ENCODE assay signal across 21 mouse cellular contexts in the genomic region with DNA sequence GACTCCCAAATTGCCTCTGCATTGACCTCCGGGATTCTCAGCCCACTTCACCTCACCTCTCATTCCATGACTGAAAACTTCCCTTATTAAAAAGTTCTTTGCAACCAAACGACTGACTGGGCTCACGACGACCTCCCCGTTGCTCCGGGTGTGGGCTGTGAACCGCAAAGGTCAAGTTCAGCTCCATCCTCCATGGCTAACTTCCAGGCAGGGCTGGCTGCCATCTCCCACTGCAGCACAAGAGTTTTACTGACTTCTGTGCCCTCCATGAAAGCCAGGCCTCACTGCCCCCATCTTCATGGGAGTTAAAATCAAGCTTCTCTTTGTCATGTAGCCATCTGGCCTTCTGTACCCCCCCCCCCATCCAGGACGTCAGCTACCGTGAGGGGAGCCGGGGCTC.
DNase-seq lines count a peak whose midpoint lies in the region; ATAC-seq and TF ChIP-seq lines count a peak whose summit lies in the region.
"Had no signal": no experiment of that assay in that cellular context is flagged by ENCODE, and none has a peak within 500 bp of the region (broad histone marks: within the 10 kb centered on the region; RNA-seq: fewer than 3 reads in every experiment).

No protein-coding gene starts in this region.

- H3K4me1 ChIP-seq in kidney, embryonic 16.5 days (ENCODE audit: insufficient read depth, low read length): no peaks in the 10 kb centered on the region
- no peaks in the 10 kb centered on the region for H3K4me1 ChIP-seq in kidney, adult 2 months (ENCODE audit: control insufficient read depth, insufficient read depth, low read length)
- H3K4me1 ChIP-seq: embryonic facial prominence, embryonic 13.5 days; embryonic facial prominence, embryonic 15.5 days had no signal

- H3K4me3 ChIP-seq in kidney, embryonic 16.5 days (ENCODE audit: low read length): no peak overlapping the region
- no peak overlapping the region for H3K4me3 ChIP-seq in kidney, adult 2 months (ENCODE audit: insufficient read depth, low read depth, low read length)
- H3K4me3 ChIP-seq: embryonic facial prominence, embryonic 13.5 days; embryonic facial prominence, embryonic 15.5 days; erythroblast, embryonic 14.5 days had no signal

- no peaks in the 10 kb centered on the region for H3K36me3 ChIP-seq in kidney, embryonic 16.5 days (ENCODE audit: insufficient read depth, low read length)
- H3K36me3 ChIP-seq in kidney, adult 2 months (ENCODE audit: control insufficient read depth, insufficient read depth, low read length): no peaks in the 10 kb centered on the region
- H3K36me3 ChIP-seq: embryonic facial prominence, embryonic 13.5 days; embryonic facial prominence, embryonic 15.5 days had no signal

- H3K9me3 ChIP-seq in kidney, embryonic 16.5 days (ENCODE audit: low read length): no peaks in the 10 kb centered on the region
- H3K9me3 ChIP-seq: embryonic facial prominence, embryonic 13.5 days; embryonic facial prominence, embryonic 15.5 days had no signal

- TF ChIP-seq POLR2A in kidney, adult 2 months (IDR thresholded peaks at IDR 0.05; ENCODE audit: low read depth, low read length): no peak

- peak; percentile 53 to 56 for DNase-seq in cerebellum, postnatal 14 days
- no peak for DNase-seq in cerebellum, adult 9-10 months
- peak; percentile 5 for DNase-seq in kidney, adult 11 months
- DNase-seq in kidney, adult 2 months: peak; percentile 23
- no peak for DNase-seq in kidney, postnatal 4 days
- DNase-seq in kidney, postnatal 36 days: peak; percentile 9 to 36
- no peak for DNase-seq in kidney, postnatal 14 days
- DNase-seq: adrenal gland, adult 2 months; adrenal gland, postnatal 10 days; adrenal gland, postnatal 25 days; cerebellum, adult 11 months; cerebellum, adult 2 months; cerebellum, adult 9-11 months; cerebellum, postnatal 36 days; embryo, embryonic 11 days had no signal

- no peak overlapping the region for H3K4me2 ChIP-seq in kidney, embryonic 16.5 days (replicated peaks; ENCODE audit: low read depth, low read length)
- H3K4me2 ChIP-seq: embryonic facial prominence, embryonic 13.5 days; embryonic facial prominence, embryonic 15.5 days had no signal

- WGBS in kidney, embryonic 16.5 days: 46% methylated on average over 10 of the region's 10 CpGs
- WGBS in kidney, adult 2 months: 45% methylated on average over 10 of the region's 10 CpGs

- no peak overlapping the region for H3K9ac ChIP-seq in kidney, embryonic 16.5 days (replicated peaks; ENCODE audit: low read length)
- H3K9ac ChIP-seq: embryonic facial prominence, embryonic 13.5 days; embryonic facial prominence, embryonic 15.5 days had no signal

- ATAC-seq in kidney, embryonic 16.5 days (ENCODE audit: low FRiP score, low TSS enrichment): no peak
- ATAC-seq: forebrain, embryonic 14.5 days; forebrain, embryonic 16.5 days had no signal

- no peak for TF ChIP-seq CTCF in kidney, adult 2 months (conservative IDR thresholded peaks at IDR 0.05; ENCODE audit: insufficient read depth, insufficient read length, low read depth, low read length)

- H3K27me3 ChIP-seq in kidney, embryonic 16.5 days (ENCODE audit: insufficient read depth, low read length): no peaks in the 10 kb centered on the region
- no peaks in the 10 kb centered on the region; the same call in 1 of the 2 replicates for H3K27me3 ChIP-seq in kidney, adult 2 months (replicated peaks; ENCODE audit: control insufficient read depth, insufficient read depth, low read length)
- H3K27me3 ChIP-seq: embryonic facial prominence, embryonic 13.5 days; embryonic facial prominence, embryonic 15.5 days had no signal

- no peak overlapping the region for H3K27ac ChIP-seq in kidney, embryonic 16.5 days (ENCODE audit: low read length)
- no peak overlapping the region for H3K27ac ChIP-seq in kidney, adult 2 months (ENCODE audit: insufficient read depth, low read depth, low read length)
- H3K27ac ChIP-seq: embryonic facial prominence, embryonic 13.5 days; embryonic facial prominence, embryonic 15.5 days had no signal

Comparison
In these comparisons a context has a peak if more than half of its experiments do, and no peak if none do; other contexts are left out.
1. DNase-seq: peak in cerebellum, postnatal 14 days (2 of 2), kidney, adult 11 months (single experiment), kidney, adult 2 months (single experiment) and kidney, postnatal 36 days (2 of 2); none in cerebellum, adult 9-10 months (single experiment), kidney, postnatal 4 days (0 of 2) and kidney, postnatal 14 days (single experiment).